Mouse (Mus musculus) 3134 (cell line): ENCODE results near the gene Fbxo28.
"Not testable (repeated sequence)": the region's sequence is repeated elsewhere in the genome, so short reads cannot be mapped to it uniquely, and the experiment has no call there.

Experiments used
- DNase-seq: peaks from one replicate; pipeline ENCODE4 v3.0.0-alpha.2; 2011; ENCODE audit warnings: low spot score; ENCODE audit not compliant: insufficient read length; ENCODE audit errors: extremely low read depth

Fbxo28 gene

GRCm38 (mm10) chr1:182290741-182291140 is 50.7 kb downstream of the Fbxo28 start:
- DNase-seq = not testable (repeated sequence)

- DNase-seq = no peak
These were observed 51.6 kb downstream of the Fbxo28 start for GRCm38 (mm10) chr1:182289781-182290180.

- no peak for DNase-seq
These were observed 52.8 kb downstream of the Fbxo28 start for GRCm38 (mm10) chr1:182288601-182289000.

- no peak for DNase-seq
These were observed 53.6 kb downstream of the Fbxo28 start for GRCm38 (mm10) chr1:182287781-182288180.

GRCm38 (mm10) chr1:182284795-182285194 is 56.6 kb downstream of the Fbxo28 start:
- no peak for DNase-seq

GRCm38 (mm10) chr1:182283231-182283630 is 58.2 kb downstream of the Fbxo28 start:
- DNase-seq = no peak

- peak; percentile 100 for DNase-seq
These were observed 59.0 kb downstream of the Fbxo28 start, which contains the start of gene Degs1 for GRCm38 (mm10) chr1:182282091-182283075. TSS of gene Degs1 (minus strand) at chr1:182282804.

- no peak for DNase-seq
These were observed 60.1 kb downstream of the Fbxo28 start for GRCm38 (mm10) chr1:182281251-182281711.

GRCm38 (mm10) chr1:182280577-182280976 is 60.9 kb downstream of the Fbxo28 start:
- DNase-seq = no peak

- DNase-seq = no peak
These were observed 61.4 kb downstream of the Fbxo28 start for GRCm38 (mm10) chr1:182280046-182280445.

GRCm38 (mm10) chr1:182279436-182279835 is 62.0 kb downstream of the Fbxo28 start:
- no peak for DNase-seq

GRCm38 (mm10) chr1:182275109-182275508 is 66.3 kb downstream of the Fbxo28 start:
- no peak for DNase-seq

- no peak for DNase-seq
These were observed 69.8 kb downstream of the Fbxo28 start for GRCm38 (mm10) chr1:182271632-182272031.

GRCm38 (mm10) chr1:182271130-182271529 is 70.3 kb downstream of the Fbxo28 start:
- no peak for DNase-seq

- DNase-seq = no peak
These were observed 73.1 kb downstream of the Fbxo28 start for GRCm38 (mm10) chr1:182268317-182268716.

- DNase-seq = no peak
These were observed 75.4 kb downstream of the Fbxo28 start for GRCm38 (mm10) chr1:182266028-182266525.
